Mouse (Mus musculus) MEL (cell line): ENCODE measurements around the gene Ccdc162. TPM values are rescaled to one million over a fixed set of nuclear protein-coding genes. Genes with fewer than 3 reads are reported as not detected.
A peak's percentile ranks its signal among the peaks of the same experiment; 100 is the strongest.

ENCODE experiments used
- DNase-seq: peaks from one replicate; pipeline ENCODE4 v3.0.0; 2011; ENCODE audit warnings: low read depth, low spot score
- H3K27ac ChIP-seq: 2 replicates; pipeline ENCODE4 v1.5.1; 2012; ENCODE audit warnings: low read depth, mild to moderate bottlenecking, control low read depth, low read length, moderate library complexity; ENCODE audit not compliant: control insufficient read depth
- H3K27me3 ChIP-seq, 2 experiments: fragments of 150-350 bp in 1 of 2; sonication (generic) in 1 of 2; 2 replicates each; pipeline ENCODE4 v1.6.1; 2012; ENCODE audit warnings: low read length in 2 of 2, mild to moderate bottlenecking in 2 of 2, improper control_type of control experiment in 1 of 2, moderate library complexity in 1 of 2; ENCODE audit not compliant: insufficient read depth in 2 of 2, control insufficient read depth in 1 of 2
- H3K36me3 ChIP-seq, 2 experiments: 2 replicates each; pipeline ENCODE4 v1.6.1; 2012 to 2014; ENCODE audit warnings: low read length in 2 of 2, improper control_type of control experiment in 1 of 2, inconsistent platforms in 1 of 2, mild to moderate bottlenecking in 1 of 2; ENCODE audit not compliant: insufficient read depth in 2 of 2, control insufficient read depth in 1 of 2
- H3K4me1 ChIP-seq, 2 experiments: fragments of 150-350 bp in 1 of 2; sonication (generic) in 1 of 2; 2 replicates each; pipeline ENCODE4 v1.6.1; 2012; ENCODE audit warnings: low read length in 2 of 2, improper control_type of control experiment in 1 of 2, mild to moderate bottlenecking in 1 of 2; ENCODE audit not compliant: insufficient read depth in 2 of 2, control insufficient read depth in 1 of 2
- H3K4me3 ChIP-seq, 2 experiments: fragments of 150-350 bp in 1 of 2; sonication (generic) in 1 of 2; 2 replicates each; pipeline ENCODE4 v1.5.1; 2012; ENCODE audit warnings: low read depth in 2 of 2, low read length in 2 of 2, mild to moderate bottlenecking in 2 of 2, moderate library complexity in 2 of 2, control low read depth in 1 of 2, improper control_type of control experiment in 1 of 2; ENCODE audit not compliant: control insufficient read depth in 1 of 2, insufficient read depth in 1 of 2
- H3K79me2 ChIP-seq: 2 replicates; pipeline ENCODE4 v1.6.1; 2012; ENCODE audit warnings: mild to moderate bottlenecking, low read length, moderate library complexity; ENCODE audit not compliant: control insufficient read depth, poor library complexity, insufficient read depth
- H3K9ac ChIP-seq: 2 replicates; pipeline ENCODE4 v1.6.1; 2012; ENCODE audit warnings: low read depth, mild to moderate bottlenecking, control low read depth, low read length, moderate library complexity; ENCODE audit not compliant: control insufficient read depth, poor library complexity, severe bottlenecking
- H3K9me3 ChIP-seq: fragments of 150-350 bp; sonication (generic); replicated peaks from 2 replicates; pipeline ENCODE4 v1.6.1; 2012; ENCODE audit warnings: mild to moderate bottlenecking, low read length, improper control_type of control experiment, moderate library complexity; ENCODE audit not compliant: insufficient read depth
- CHD1 ChIP-seq: IDR thresholded peaks from 2 replicates; pipeline ENCODE4 v1.6.1; 2012; ENCODE audit warnings: low read depth, mild to moderate bottlenecking, inconsistent platforms, low read length, improper control_type of control experiment
- CHD2 ChIP-seq: IDR thresholded peaks from 2 replicates; pipeline ENCODE4 v1.6.1; 2011; ENCODE audit warnings: low read length, improper control_type of control experiment
- E2F4 ChIP-seq: IDR thresholded peaks from 2 replicates; pipeline ENCODE4 v1.6.1; 2011; ENCODE audit warnings: low read depth, low read length, improper control_type of control experiment, borderline replicate concordance
- ELF1 ChIP-seq: IDR thresholded peaks from 2 replicates; pipeline ENCODE4 v1.6.1; 2014; ENCODE audit warnings: low read depth, mild to moderate bottlenecking, inconsistent platforms, low read length, improper control_type of control experiment, moderate library complexity
- EP300 ChIP-seq, 2 experiments: IDR thresholded peaks; 2 replicates each; pipeline ENCODE4 v1.6.1; 2011; ENCODE audit warnings: improper control_type of control experiment in 2 of 2, low read length in 2 of 2, low read depth in 1 of 2, mild to moderate bottlenecking in 1 of 2
- ETS1 ChIP-seq: IDR thresholded peaks from 2 replicates; pipeline ENCODE4 v1.6.1; 2012; ENCODE audit warnings: low read depth, mild to moderate bottlenecking, inconsistent platforms, low read length, improper control_type of control experiment, moderate library complexity
- GABPA ChIP-seq: IDR thresholded peaks from 2 replicates; pipeline ENCODE4 v1.6.1; 2012; ENCODE audit warnings: low read depth, mild to moderate bottlenecking, inconsistent platforms, low read length, improper control_type of control experiment, moderate library complexity
- JUND ChIP-seq: IDR thresholded peaks from 2 replicates; pipeline ENCODE4 v1.6.1; 2011; ENCODE audit warnings: low read depth, mild to moderate bottlenecking, improper control_type of control experiment, low read length
- KAT2A ChIP-seq: conservative IDR thresholded peaks from 2 replicates; pipeline ENCODE4 v1.6.1; 2012; ENCODE audit warnings: low read depth, low read length, improper control_type of control experiment, inconsistent platforms
- MAFK ChIP-seq: IDR thresholded peaks from 2 replicates; pipeline ENCODE4 v1.6.1; 2011; ENCODE audit warnings: low read depth, mild to moderate bottlenecking, low read length, improper control_type of control experiment, borderline replicate concordance
- MAX ChIP-seq: IDR thresholded peaks from 2 replicates; pipeline ENCODE4 v1.6.1; 2011; ENCODE audit warnings: low read length, improper control_type of control experiment
- MAZ ChIP-seq: IDR thresholded peaks from 2 replicates; pipeline ENCODE4 v1.6.1; 2012; ENCODE audit warnings: low read depth, mild to moderate bottlenecking, inconsistent platforms, low read length, improper control_type of control experiment
- MEF2A ChIP-seq: IDR thresholded peaks from 2 replicates; pipeline ENCODE4 v1.6.1; 2014; ENCODE audit warnings: low read depth, mild to moderate bottlenecking, inconsistent platforms, low read length, improper control_type of control experiment; ENCODE audit not compliant: poor library complexity, insufficient replicate concordance, severe bottlenecking; ENCODE audit errors: extremely low read depth
- MXI1 ChIP-seq: IDR thresholded peaks from 2 replicates; pipeline ENCODE4 v1.6.1; 2011; ENCODE audit warnings: mild to moderate bottlenecking, low read depth, low read length, improper control_type of control experiment
- MYB ChIP-seq: IDR thresholded peaks from 2 replicates; pipeline ENCODE4 v1.6.1; 2011; ENCODE audit warnings: mild to moderate bottlenecking, low read depth, low read length, improper control_type of control experiment
- MYC ChIP-seq: IDR thresholded peaks from 2 replicates; pipeline ENCODE4 v1.6.1; 2011; ENCODE audit warnings: low read depth, mild to moderate bottlenecking, low read length, improper control_type of control experiment, moderate library complexity
- NELFE ChIP-seq: IDR thresholded peaks from 2 replicates; pipeline ENCODE4 v1.6.1; 2011; ENCODE audit warnings: low read depth, low read length, improper control_type of control experiment
- POLR2AphosphoS2 ChIP-seq: IDR thresholded peaks from 2 replicates; pipeline ENCODE4 v1.6.1; 2011; ENCODE audit warnings: low read length, improper control_type of control experiment
- POLR2AphosphoS5 ChIP-seq: IDR thresholded peaks from 2 replicates; pipeline ENCODE4 v1.6.1; 2012; ENCODE audit warnings: low read depth, borderline replicate concordance, mild to moderate bottlenecking, inconsistent platforms, low read length, moderate library complexity, mixed read lengths
- RAD21 ChIP-seq: IDR thresholded peaks from 2 replicates; pipeline ENCODE4 v1.6.1; 2011; ENCODE audit warnings: mild to moderate bottlenecking, low read depth, low read length, improper control_type of control experiment
- RCOR1 ChIP-seq: IDR thresholded peaks from 2 replicates; pipeline ENCODE4 v1.6.1; 2012; ENCODE audit warnings: low read depth, mild to moderate bottlenecking, inconsistent platforms, low read length, improper control_type of control experiment
- SIN3A ChIP-seq: IDR thresholded peaks from 2 replicates; pipeline ENCODE4 v1.6.1; 2012; ENCODE audit warnings: low read length, improper control_type of control experiment, inconsistent platforms
- SMC3 ChIP-seq: IDR thresholded peaks from 2 replicates; pipeline ENCODE4 v1.6.1; 2011; ENCODE audit warnings: low read depth, low read length, improper control_type of control experiment
- TBP ChIP-seq: IDR thresholded peaks from 2 replicates; pipeline ENCODE4 v1.8.0; 2011; ENCODE audit warnings: low read depth, low read length, improper control_type of control experiment
- TCF12 ChIP-seq: IDR thresholded peaks from 2 replicates; pipeline ENCODE4 v1.6.1; 2014; ENCODE audit warnings: low read depth, mild to moderate bottlenecking, inconsistent platforms, low read length, improper control_type of control experiment, moderate library complexity
- UBTF ChIP-seq: IDR thresholded peaks from 2 replicates; pipeline ENCODE4 v1.6.1; 2012; ENCODE audit warnings: low read depth, mild to moderate bottlenecking, inconsistent platforms, low read length, improper control_type of control experiment, moderate library complexity, borderline replicate concordance; ENCODE audit not compliant: insufficient read depth
- USF2 ChIP-seq, 2 experiments: IDR thresholded peaks; 2 replicates each; pipeline ENCODE4 v1.6.1; 2011 to 2012; ENCODE audit warnings: improper control_type of control experiment in 2 of 2, low read length in 2 of 2, borderline replicate concordance in 1 of 2, inconsistent platforms in 1 of 2, low read depth in 1 of 2, mild to moderate bottlenecking in 1 of 2; ENCODE audit not compliant: insufficient read depth in 1 of 2
- ZC3H11A ChIP-seq: IDR thresholded peaks from 2 replicates; pipeline ENCODE4 v1.6.1; 2012; ENCODE audit warnings: low read depth, mild to moderate bottlenecking, inconsistent platforms, low read length, improper control_type of control experiment
- ZKSCAN1 ChIP-seq: IDR thresholded peaks from 2 replicates; pipeline ENCODE4 v1.6.1; 2012; ENCODE audit warnings: low read depth, mild to moderate bottlenecking, inconsistent platforms, low read length, improper control_type of control experiment, moderate library complexity
- ZMIZ1 ChIP-seq: IDR thresholded peaks from 2 replicates; pipeline ENCODE4 v1.6.1; 2012; ENCODE audit warnings: low read depth, mild to moderate bottlenecking, inconsistent platforms, low read length, improper control_type of control experiment, moderate library complexity
- ZNF384 ChIP-seq: IDR thresholded peaks from 2 replicates; pipeline ENCODE4 v1.6.1; 2012; ENCODE audit warnings: low read depth, mild to moderate bottlenecking, inconsistent platforms, low read length, improper control_type of control experiment
- polyA plus RNA-seq, 2 experiments: library from polyadenylated mRNA; stranded (reverse) in 1 of 2; unstranded in 1 of 2; fragments of >175 nt in 1 of 2; fragments of >200 nt in 1 of 2; gene quantifications; 2 replicates each; pipeline versions ENCODE4 v1.2.1 to v1.2.4; 2012; ENCODE audit warnings: low replicate concordance in 2 of 2, low read depth in 1 of 2; ENCODE audit not compliant: insufficient read length in 2 of 2, insufficient read depth in 1 of 2, missing spikeins in 1 of 2
- total RNA-seq: library from RNA; depleted of rRNA; stranded (reverse); fragments of 300-350 nt; gene quantifications from 2 replicates; pipeline ENCODE4 v1.2.3, GENCODE M21; 2012

Gene Ccdc162
- total and polyA plus RNA-seq, 3 experiments: 0.06 TPM; not detected in 2

DNA sequence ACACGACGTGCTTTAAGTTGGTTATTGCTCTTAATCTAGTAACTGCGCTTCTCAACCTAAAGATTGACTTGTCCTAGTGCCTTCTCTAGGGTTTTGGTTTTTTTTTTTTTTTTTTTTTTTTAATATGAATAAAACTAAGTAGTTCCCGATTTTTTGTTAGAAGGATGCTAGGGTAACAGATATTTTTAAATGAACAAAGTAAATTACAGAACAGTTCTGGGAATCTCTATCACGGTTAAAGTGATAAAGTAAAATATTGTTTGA, 196.1 kb downstream of the Ccdc162 start:
- Histone ChIP-seq H3K4me3 (peak overlapping the region; percentile 75 to 81), H3K9ac (peak overlapping the region; percentile 96), H3K4me1 (peaks cover 15 to 25% of the 10 kb centered on the region in 2 experiments), H3K79me2 (peaks cover 28% of the 10 kb centered on the region), H3K27me3 (no peaks in the 10 kb centered on the region), H3K9me3 (no peaks in the 10 kb centered on the region), H3K27ac (no peak overlapping the region), H3K36me3 (peaks cover 5 to 41% of the 10 kb centered on the region in 2 experiments; a peak in 3 of 4 replicates)
- TF ChIP-seq ZNF384 (peak; percentile 70), CHD2 (no peak)
- DNase-seq: no peak

DNA sequence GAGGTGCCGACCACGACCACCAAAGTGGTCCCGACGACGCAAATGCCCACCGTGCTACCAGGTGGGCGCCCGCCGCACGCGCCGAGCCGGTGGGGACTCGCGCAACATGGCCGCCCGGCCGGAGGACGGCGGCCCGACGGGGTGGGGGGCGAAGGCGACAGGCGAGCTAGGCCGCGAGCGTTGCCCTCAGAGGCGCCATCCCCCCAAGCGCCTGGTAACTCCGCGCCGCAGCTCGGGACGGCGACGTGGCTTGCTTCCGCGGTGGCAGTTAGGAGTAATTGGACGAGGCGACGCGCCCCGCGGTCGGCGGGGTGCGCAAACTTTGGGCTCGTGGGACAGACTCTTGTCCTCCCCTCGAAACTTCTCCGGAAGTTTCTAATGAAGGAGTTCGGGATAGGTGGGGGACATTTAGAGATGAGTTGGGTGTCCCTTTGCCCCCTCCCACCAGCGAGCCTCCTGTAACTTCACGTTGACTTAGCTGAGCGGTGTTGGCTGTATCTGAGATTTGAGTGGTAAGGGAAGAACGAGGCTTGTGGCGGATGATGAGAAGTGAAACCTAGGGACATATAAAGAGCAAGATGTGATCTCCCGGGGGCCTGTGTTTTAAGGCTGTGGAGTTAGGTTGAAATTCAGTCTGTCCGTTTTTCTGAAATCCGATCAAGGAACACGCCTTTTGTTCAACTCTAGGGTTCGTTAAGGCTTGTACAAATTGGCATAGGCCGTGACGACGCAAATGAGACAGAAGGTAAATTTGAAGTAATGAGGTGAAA, 196.6 kb downstream of the Ccdc162 start:
- no peaks in the 10 kb centered on the region for H3K27me3 ChIP-seq

DNA sequence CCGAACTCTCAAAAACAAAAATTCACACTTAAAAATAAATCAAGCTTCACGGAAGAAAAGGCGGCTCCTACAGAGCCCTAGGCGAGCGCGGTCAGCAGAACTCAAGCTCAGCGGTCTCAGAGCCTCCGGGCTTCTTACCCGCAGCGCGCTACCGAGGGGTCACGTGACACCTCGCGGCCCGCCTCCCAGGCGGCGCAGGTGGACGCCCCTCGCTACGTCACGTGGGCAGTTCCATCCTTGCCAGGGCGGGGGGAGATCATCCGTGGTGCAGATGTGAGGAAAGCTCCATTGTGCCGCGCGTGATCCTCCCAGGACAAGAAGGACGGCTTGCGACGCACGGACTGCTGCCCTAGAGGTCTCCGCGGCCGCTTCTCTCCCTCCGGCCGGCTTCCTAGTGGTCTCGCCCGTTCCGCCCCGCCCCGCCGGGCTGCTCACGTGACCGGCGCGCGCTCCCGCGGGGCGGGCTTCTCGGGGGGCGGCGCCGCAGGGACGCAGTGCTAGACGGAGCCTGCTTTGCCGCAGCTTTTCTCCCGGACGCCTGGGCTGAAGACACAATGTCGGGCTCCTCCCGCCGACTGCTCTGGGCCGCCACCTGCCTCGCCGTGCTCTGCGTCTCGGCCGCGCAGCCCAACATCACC, 197.3 kb downstream of the Ccdc162 start, which contains the start of gene Cd164:
Cd164 (plus strand) TSS at position 434 of the 638 bp plus-strand sequence.
- Histone ChIP-seq H3K27ac (peak within 1 kb of the TSS; percentile 93), H3K9ac (peak within 1 kb of the TSS; percentile 96), H3K27me3 (no peaks in the 10 kb centered on the region), H3K9me3 (no peaks in the 10 kb centered on the region), H3K79me2 (peaks cover 28% of the 10 kb centered on the region), H3K4me3 (peak within 1 kb of the TSS; percentile 75 to 81), H3K36me3 (peaks cover 0 to 31% of the 10 kb centered on the region in 2 experiments; a peak in 2 of 4 replicates), H3K4me1 (peaks cover 10 to 19% of the 10 kb centered on the region in 2 experiments)
- peak; percentile 94 for DNase-seq
- TF ChIP-seq KAT2A: no peak
- no peak for TF ChIP-seq SMC3
- peak; percentile 54 for TF ChIP-seq TCF12
- TF ChIP-seq UBTF: no peak
- no peak for TF ChIP-seq MAFK
- no peak for TF ChIP-seq GABPA
- TF ChIP-seq ZC3H11A: no peak
- 0 out of 2 replicates have a peak, but pooled peaks have one; percentile 21 for TF ChIP-seq ETS1
- 0 out of 2 replicates have a peak, but pooled peaks have one; percentile 12 for TF ChIP-seq MYC
- peak; percentile 94 for TF ChIP-seq ZMIZ1
- no peak for TF ChIP-seq RAD21
- TF ChIP-seq USF2 (IDR thresholded peaks at IDR 0.05; ENCODE audit: borderline replicate concordance in 1 of 2, insufficient read depth in 1 of 2, low read depth in 1 of 2, low read length in 2 of 2): peak; percentile 83 to 84

More for the DNA sequence above, 196.6 kb downstream of the Ccdc162 start:
- Histone ChIP-seq H3K4me3 (peak overlapping the region; percentile 75 to 81), H3K9ac (peak overlapping the region; percentile 96), H3K27ac (peak overlapping the region; percentile 78), H3K9me3 (no peaks in the 10 kb centered on the region), H3K79me2 (peaks cover 28% of the 10 kb centered on the region), H3K4me1 (peaks cover 13 to 22% of the 10 kb centered on the region in 2 experiments), H3K36me3 (peaks cover 3 to 38% of the 10 kb centered on the region in 2 experiments; a peak in 3 of 4 replicates)
- TF ChIP-seq MEF2A: no peak
- no peak for TF ChIP-seq GABPA
- TF ChIP-seq MAZ: peak; percentile 6; the same call in 1 of the 2 replicates
- TF ChIP-seq ZC3H11A: no peak
- TF ChIP-seq RCOR1: no peak; the same call in 1 of the 2 replicates
- no peak for TF ChIP-seq POLR2AphosphoS2
- no peak for TF ChIP-seq E2F4
- TF ChIP-seq CHD2: no peak
- no peak for TF ChIP-seq JUND
- TF ChIP-seq MAX: peak; percentile 10; the same call in 1 of the 2 replicates
- no peak for TF ChIP-seq MYB
- no peak; the same call in 1 of the 2 replicates for TF ChIP-seq SIN3A
- peak; percentile 79; the same call in 1 of the 2 replicates for TF ChIP-seq MXI1
- no peak for TF ChIP-seq POLR2AphosphoS5
- TF ChIP-seq ZKSCAN1: no peak
- peak; percentile 9; the same call in 1 of the 2 replicates for TF ChIP-seq ZMIZ1
- no peak for TF ChIP-seq CHD1
- TF ChIP-seq NELFE: no peak
- no peak for TF ChIP-seq USF2 (IDR thresholded peaks at IDR 0.05; ENCODE audit: borderline replicate concordance in 1 of 2, insufficient read depth in 1 of 2, low read depth in 1 of 2, low read length in 2 of 2)
- TF ChIP-seq ELF1: no peak
- no peak for TF ChIP-seq EP300 (IDR thresholded peaks at IDR 0.05; ENCODE audit: low read depth in 1 of 2, low read length in 2 of 2)
- 0 out of 2 replicates have a peak, but pooled peaks have one; percentile 13 for TF ChIP-seq TBP
- DNase-seq: peak; percentile 76
